ENCODE assay signal across 21 mouse cellular contexts in genomic region chr17:34549156-34549555, GRCm38 (mm10). TPM values are rescaled to one million over a fixed set of nuclear protein-coding genes. Genes with fewer than 3 reads are reported as not detected.
DNase-seq lines count a peak whose midpoint lies in the region; ATAC-seq and TF ChIP-seq lines count a peak whose summit lies in the region.
"Had no signal": no experiment of that assay in that cellular context is flagged by ENCODE, and none has a peak within 500 bp of the region (broad histone marks: within the 10 kb centered on the region; RNA-seq: fewer than 3 reads in every experiment).

No protein-coding gene starts in this region.

- no peaks in the 10 kb centered on the region for H3K36me3 ChIP-seq in intestine, postnatal 0 days (ENCODE audit: control insufficient read depth, insufficient read depth)
- H3K36me3 ChIP-seq in intestine, embryonic 16.5 days (ENCODE audit: control insufficient read depth, insufficient read depth, low read length) = no peaks in the 10 kb centered on the region
- 0 out of 2 replicates have a peak, but pooled peaks cover 3% of the 10 kb centered on the region for H3K36me3 ChIP-seq in small intestine, adult 2 months (ENCODE audit: control insufficient read depth, insufficient read depth, low read length)

- WGBS in intestine, postnatal 0 days = 43% methylated on average over 3 of the region's 3 CpGs
- 86% methylated on average over 3 of the region's 3 CpGs for WGBS in intestine, embryonic 16.5 days
- WGBS in small intestine, adult 2 months = 39% methylated on average over 3 of the region's 3 CpGs

- H3K27ac ChIP-seq in intestine, postnatal 0 days (ENCODE audit: low read depth, low read length) = peak overlapping the region; percentile 76
- H3K27ac ChIP-seq in intestine, embryonic 16.5 days (ENCODE audit: low read length) = no peak overlapping the region
- H3K27ac ChIP-seq in small intestine, adult 2 months (ENCODE audit: insufficient read depth, low read depth, low read length) = peak overlapping the region; percentile 88

- peak; percentile 85; the same call in 1 of the 2 replicates for TF ChIP-seq POLR2A in small intestine, adult 2 months (IDR thresholded peaks at IDR 0.05; ENCODE audit: low read depth, low read length)

- peak overlapping the region; percentile 27; the same call in 1 of the 2 replicates for H3K4me3 ChIP-seq in intestine, postnatal 0 days (ENCODE audit: low read depth, low read length)
- H3K4me3 ChIP-seq in intestine, embryonic 16.5 days (ENCODE audit: low read length) = no peak overlapping the region
- H3K4me3 ChIP-seq in small intestine, adult 2 months (ENCODE audit: low read depth, low read length) = peak overlapping the region; percentile 66

- ATAC-seq in intestine, postnatal 0 days = peak; percentile 67
- ATAC-seq in intestine, embryonic 16.5 days = no peak
- ATAC-seq: activated CD4-positive, CD25-positive, alpha-beta regulatory T cell, adult 4 months; CD4-positive, CD25-positive, alpha-beta regulatory T cell, adult 4 months; Patski had no signal

- no peak for TF ChIP-seq CTCF in intestine, postnatal 0 days (IDR thresholded peaks at IDR 0.05; ENCODE audit: low read depth)
- no peak for TF ChIP-seq CTCF in small intestine, adult 2 months (IDR thresholded peaks at IDR 0.05; ENCODE audit: extremely low read depth, insufficient read length, insufficient replicate concordance, low read depth, low read length)

- H3K4me2 ChIP-seq in intestine, postnatal 0 days (replicated peaks; ENCODE audit: low read depth) = peak overlapping the region; percentile 57
- no peak overlapping the region for H3K4me2 ChIP-seq in intestine, embryonic 16.5 days (ENCODE audit: low read depth, low read length)

- 0 out of 2 replicates have a peak overlapping the region, but pooled peaks have one; percentile 18 for H3K9ac ChIP-seq in intestine, postnatal 0 days (ENCODE audit: low read depth, low read length)
- no peak overlapping the region for H3K9ac ChIP-seq in intestine, embryonic 16.5 days (ENCODE audit: low read depth, low read length)

- no peaks in the 10 kb centered on the region; the same call in 1 of the 2 replicates for H3K4me1 ChIP-seq in intestine, postnatal 0 days (replicated peaks; ENCODE audit: control insufficient read depth, insufficient read depth, low read length)
- H3K4me1 ChIP-seq in intestine, embryonic 16.5 days (ENCODE audit: control insufficient read depth, insufficient read depth, low read length) = no peaks in the 10 kb centered on the region
- peaks cover 3% of the 10 kb centered on the region; the same call in 1 of the 2 replicates for H3K4me1 ChIP-seq in small intestine, adult 2 months (ENCODE audit: control insufficient read depth, insufficient read depth, insufficient read length, low read length)

- DNase-seq in lung, postnatal 14 days = no peak
- DNase-seq: adrenal gland, adult 2 months; adrenal gland, adult 8-10 months; adrenal gland, postnatal 10 days; adrenal gland, postnatal 14 days; adrenal gland, postnatal 25 days; adrenal gland, postnatal 36 days; B cell, adult 2 months; cerebellum, adult 11 months; cerebellum, adult 11-12 months; cerebellum, adult 18-20 months had no signal

- H3K9me3 ChIP-seq in intestine, postnatal 0 days (ENCODE audit: control insufficient read depth) = no peaks in the 10 kb centered on the region
- H3K9me3 ChIP-seq in intestine, embryonic 16.5 days (ENCODE audit: control insufficient read depth, low read length) = no peaks in the 10 kb centered on the region
- H3K9me3 ChIP-seq: G1E had no signal

- H3K27me3 ChIP-seq in intestine, postnatal 0 days (replicated peaks; ENCODE audit: control insufficient read depth, insufficient read depth, low read length) = no peaks in the 10 kb centered on the region
- H3K27me3 ChIP-seq in intestine, embryonic 16.5 days (replicated peaks; ENCODE audit: control insufficient read depth, insufficient read depth, low read length) = no peaks in the 10 kb centered on the region
- H3K27me3 ChIP-seq in small intestine, adult 2 months (ENCODE audit: control insufficient read depth, insufficient read depth, low read length) = no peaks in the 10 kb centered on the region
- H3K27me3 ChIP-seq: CH12.LX had no signal

RNA-seq across cellular contexts. Expression of gene Notch4, which starts 14.9 kb away (rescaled TPM):
- polyA plus RNA-seq in intestine, postnatal 0 days (2015; fragmentation: Nextera tagmentation; extraction: Ambion mirVana) = 1.4 and 3.2 TPM in 2 replicates
- 2.5 and 3.8 TPM in 2 replicates for polyA plus RNA-seq in intestine, embryonic 16.5 days (2015; fragmentation: Nextera tagmentation; extraction: Ambion mirVana)
- 12.1 and 16.7 TPM in 2 replicates for polyA plus RNA-seq in small intestine, adult 2 months (2012; rRNA removed)

RNA-seq across cellular contexts. Expression of gene Btnl6, which starts 32.0 kb away (rescaled TPM):
- 85.8 and 97.6 TPM in 2 replicates for polyA plus RNA-seq in intestine, postnatal 0 days (2015; fragmentation: Nextera tagmentation; extraction: Ambion mirVana)
- 30.9 and 41.7 TPM in 2 replicates for polyA plus RNA-seq in intestine, embryonic 16.5 days (2015; fragmentation: Nextera tagmentation; extraction: Ambion mirVana)
- 33.4 and 104 TPM in 2 replicates for polyA plus RNA-seq in small intestine, adult 2 months (2012; rRNA removed)
- polyA plus RNA-seq: activated CD4-positive, CD25-positive, alpha-beta regulatory T cell, adult 4 months; adrenal gland, adult 2 months; brain, embryonic 14.5 days; C2C12; G1E; Patski had no signal

RNA-seq across cellular contexts. Expression of gene Gpsm3, which starts 40.5 kb away (rescaled TPM):
- polyA plus RNA-seq in intestine, postnatal 0 days (2015; fragmentation: Nextera tagmentation; extraction: Ambion mirVana) = 8.6 and 10.6 TPM in 2 replicates
- polyA plus RNA-seq in intestine, embryonic 16.5 days (2015; fragmentation: Nextera tagmentation; extraction: Ambion mirVana) = 12.0 and 12.5 TPM in 2 replicates
- polyA plus RNA-seq in small intestine, adult 2 months (2012; rRNA removed) = 3.5 and 8.1 TPM in 2 replicates

RNA-seq across cellular contexts. Expression of gene Pbx2, which starts 41.9 kb away (rescaled TPM):
- polyA plus RNA-seq in intestine, postnatal 0 days (2015; fragmentation: Nextera tagmentation; extraction: Ambion mirVana) = 6.1 and 6.5 TPM in 2 replicates
- 5.6 and 6.9 TPM in 2 replicates for polyA plus RNA-seq in intestine, embryonic 16.5 days (2015; fragmentation: Nextera tagmentation; extraction: Ambion mirVana)
- polyA plus RNA-seq in small intestine, adult 2 months (2012; rRNA removed) = 16.1 and 32.2 TPM in 2 replicates

RNA-seq across cellular contexts. Expression of gene Ager, which starts 48.5 kb away (rescaled TPM):
- 1.3 and 1.5 TPM in 2 replicates for polyA plus RNA-seq in intestine, postnatal 0 days (2015; fragmentation: Nextera tagmentation; extraction: Ambion mirVana)
- polyA plus RNA-seq in intestine, embryonic 16.5 days (2015; fragmentation: Nextera tagmentation; extraction: Ambion mirVana) = 2.3 and 2.4 TPM in 2 replicates
- 0.90 and 1.7 TPM in 2 replicates for polyA plus RNA-seq in small intestine, adult 2 months (2012; rRNA removed)
